Mouse (Mus musculus) hindbrain, embryonic 13.5 days (tissue): ENCODE results near the gene Tex9. TPM values are rescaled to one million over a fixed set of nuclear protein-coding genes. Genes with fewer than 3 reads are reported as not detected.

Source experiments
- ATAC-seq: fragments of 200-750 bp; cut with Nextera tagmentation; 2 replicates; pipeline ENCODE4 v1.8.0; 2017; ENCODE audit warnings: moderate TSS enrichment; ENCODE audit not compliant: low FRiP score
- H3K27ac ChIP-seq: fragments of 300-500 bp; sonication (generic); 2 replicates; pipeline ENCODE4 v1.5.1; 2015; ENCODE audit warnings: inconsistent platforms, mild to moderate bottlenecking, moderate library complexity
- H3K27me3 ChIP-seq: fragments of 300-500 bp; sonication (generic); 2 replicates; pipeline ENCODE4 v1.6.1; 2015; ENCODE audit warnings: mild to moderate bottlenecking, inconsistent platforms
- H3K36me3 ChIP-seq: fragments of 300-500 bp; sonication (generic); 2 replicates; pipeline ENCODE4 v1.6.1; 2015; ENCODE audit warnings: mild to moderate bottlenecking, inconsistent platforms
- H3K4me1 ChIP-seq: fragments of 300-500 bp; sonication (generic); replicated peaks from 2 replicates; pipeline ENCODE4 v1.6.1; 2015; ENCODE audit warnings: inconsistent platforms
- H3K4me2 ChIP-seq: fragments of 300-500 bp; sonication (generic); 2 replicates; pipeline ENCODE4 v1.6.1; 2015; ENCODE audit warnings: inconsistent platforms, mild to moderate bottlenecking, moderate library complexity
- H3K4me3 ChIP-seq: fragments of 300-500 bp; sonication (generic); 2 replicates; pipeline ENCODE4 v1.5.1; 2015; ENCODE audit warnings: mild to moderate bottlenecking, inconsistent platforms
- H3K9ac ChIP-seq: fragments of 300-500 bp; sonication (generic); 2 replicates; pipeline ENCODE4 v1.6.1; 2015; ENCODE audit warnings: mild to moderate bottlenecking, inconsistent platforms
- H3K9me3 ChIP-seq: fragments of 300-500 bp; sonication (generic); 2 replicates; pipeline ENCODE4 v1.6.1; 2016; ENCODE audit warnings: inconsistent platforms
- WGBS: fragments of 180-500 bp; shearing (Covaris S2); methylation state at CpG from one replicate; pipeline ENCODE4 v1.1.7; 2015; 5-methylcytosine and 5-hydroxymethylcytosine counted together
- polyA plus RNA-seq: library from polyadenylated mRNA; unstranded; fragments of >200 nt; fragmentation: Nextera tagmentation; extraction: Ambion mirVana; gene quantifications from 2 replicates; pipeline ENCODE4 v1.2.1, GENCODE M21; 2015

The Tex9 gene
- 38.9 and 43.2 TPM in 2 replicates for polyA plus RNA-seq

DNA sequence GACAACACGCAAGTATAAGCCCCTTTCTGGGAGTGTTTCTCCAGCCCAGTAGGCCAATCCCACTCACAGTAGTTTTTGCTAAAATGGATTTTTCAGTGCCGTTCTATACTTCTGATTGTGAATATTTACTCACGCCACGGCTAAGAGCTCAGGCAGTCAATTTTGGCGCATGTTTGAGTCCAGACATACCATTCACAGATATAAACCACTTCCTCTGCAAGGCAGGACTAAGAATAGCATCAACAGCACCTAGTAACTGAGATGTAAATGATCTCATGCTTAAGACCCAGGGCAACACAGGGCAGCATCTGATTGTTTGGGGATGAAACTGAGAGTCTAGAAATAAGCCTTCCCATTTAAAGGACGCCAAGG lies at the start of gene Tex9:
TSS of gene Tex9 (minus strand) at position 19 of the 372 bp plus-strand sequence.
- Histone ChIP-seq H3K4me2 (peak within 1 kb of the TSS; percentile 73), H3K27me3 (no peaks in the 10 kb centered on the region), H3K27ac (peak within 1 kb of the TSS; percentile 90), H3K9ac (peak within 1 kb of the TSS; percentile 80), H3K4me1 (peaks cover 11% of the 10 kb centered on the region), H3K9me3 (no peaks in the 10 kb centered on the region), H3K4me3 (peak within 1 kb of the TSS; percentile 70), H3K36me3 (no peaks in the 10 kb centered on the region; the same call in 1 of the 2 replicates)
- WGBS = 13% methylated on average over 6 of the region's 6 CpGs
- ATAC-seq = peak; percentile 61; the same call in 1 of the 2 replicates

- H3K27ac ChIP-seq = no peak overlapping the region
- H3K4me3 ChIP-seq = no peak overlapping the region
- H3K27me3 ChIP-seq = no peaks in the 10 kb centered on the region
- ATAC-seq = no peak
- peaks cover 3% of the 10 kb centered on the region for H3K36me3 ChIP-seq
- H3K4me1 ChIP-seq = peaks cover 8% of the 10 kb centered on the region
- H3K4me2 ChIP-seq = no peak overlapping the region
- 24% methylated on average over 1 of the region's 1 CpGs for WGBS
- no peak overlapping the region for H3K9ac ChIP-seq
- H3K9me3 ChIP-seq = no peaks in the 10 kb centered on the region
Observed at GRCm38 (mm10) chr9:72537086-72537485, 45.1 kb upstream of the Tex9 start.

GRCm38 (mm10) chr9:72535394-72535793 lies 43.4 kb upstream of the Tex9 start:
- Histone ChIP-seq H3K4me3 (no peak overlapping the region), H3K36me3 (peaks cover 2% of the 10 kb centered on the region), H3K27me3 (no peaks in the 10 kb centered on the region), H3K4me2 (peak overlapping the region; percentile 59), H3K9ac (no peak overlapping the region), H3K9me3 (no peaks in the 10 kb centered on the region), H3K4me1 (peaks cover 15% of the 10 kb centered on the region), H3K27ac (no peak overlapping the region)
- 79% methylated on average over 3 of the region's 3 CpGs for WGBS
- ATAC-seq = no peak

DNA sequence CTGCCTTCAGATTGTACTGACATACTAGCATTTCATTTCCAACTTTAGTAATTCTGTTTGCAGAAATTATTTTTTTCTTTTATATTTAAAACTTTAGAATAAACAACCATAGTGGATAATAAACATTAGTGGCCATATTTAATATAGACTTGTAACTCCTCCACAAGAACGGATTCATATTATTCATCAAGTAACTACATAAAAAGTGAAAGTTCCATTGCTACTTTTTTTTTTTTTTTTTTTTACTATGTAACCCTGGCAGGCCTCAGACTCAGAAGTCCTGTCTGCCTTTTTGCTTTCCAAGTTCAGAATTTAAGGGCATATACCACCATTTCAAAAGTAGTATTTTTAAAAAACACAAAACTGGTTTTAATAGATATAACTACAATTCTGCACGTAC lies 43.0 kb upstream of the Tex9 start:
- Histone ChIP-seq H3K4me3 (peak overlapping the region; percentile 23; the same call in 1 of the 2 replicates), H3K27ac (no peak overlapping the region), H3K4me1 (peaks cover 15% of the 10 kb centered on the region), H3K9me3 (no peaks in the 10 kb centered on the region), H3K4me2 (peak overlapping the region; percentile 59), H3K9ac (no peak overlapping the region), H3K27me3 (no peaks in the 10 kb centered on the region), H3K36me3 (no peaks in the 10 kb centered on the region)
- ATAC-seq = no peak
- WGBS = 94% methylated on average over 2 of the region's 2 CpGs

DNA sequence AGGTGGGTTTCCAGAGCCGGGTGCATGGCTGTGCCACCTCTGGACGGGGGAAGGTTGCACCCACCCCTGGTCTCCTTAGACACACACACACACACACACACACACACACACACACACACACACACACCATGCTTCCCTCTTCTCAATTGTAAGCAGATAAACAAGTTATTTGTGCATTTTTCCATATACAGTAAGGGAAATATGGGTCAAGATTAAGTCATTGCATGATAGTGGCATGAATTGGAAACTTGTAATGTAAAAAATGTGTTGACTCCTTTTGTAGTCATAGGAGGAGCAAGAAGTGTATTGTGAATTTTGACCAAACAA lies 41.0 kb upstream of the Tex9 start:
- H3K4me3 ChIP-seq = peak overlapping the region; percentile 90
- WGBS = 0% methylated on average over 2 of the region's 2 CpGs
- no peak; the same call in 1 of the 2 replicates for ATAC-seq
- peak overlapping the region; percentile 67 for H3K4me2 ChIP-seq
- H3K4me1 ChIP-seq = peaks cover 15% of the 10 kb centered on the region
- H3K27me3 ChIP-seq = no peaks in the 10 kb centered on the region
- H3K9me3 ChIP-seq = no peaks in the 10 kb centered on the region
- peak overlapping the region; percentile 95 for H3K9ac ChIP-seq
- H3K36me3 ChIP-seq = no peaks in the 10 kb centered on the region
- peak overlapping the region; percentile 100 for H3K27ac ChIP-seq

DNA sequence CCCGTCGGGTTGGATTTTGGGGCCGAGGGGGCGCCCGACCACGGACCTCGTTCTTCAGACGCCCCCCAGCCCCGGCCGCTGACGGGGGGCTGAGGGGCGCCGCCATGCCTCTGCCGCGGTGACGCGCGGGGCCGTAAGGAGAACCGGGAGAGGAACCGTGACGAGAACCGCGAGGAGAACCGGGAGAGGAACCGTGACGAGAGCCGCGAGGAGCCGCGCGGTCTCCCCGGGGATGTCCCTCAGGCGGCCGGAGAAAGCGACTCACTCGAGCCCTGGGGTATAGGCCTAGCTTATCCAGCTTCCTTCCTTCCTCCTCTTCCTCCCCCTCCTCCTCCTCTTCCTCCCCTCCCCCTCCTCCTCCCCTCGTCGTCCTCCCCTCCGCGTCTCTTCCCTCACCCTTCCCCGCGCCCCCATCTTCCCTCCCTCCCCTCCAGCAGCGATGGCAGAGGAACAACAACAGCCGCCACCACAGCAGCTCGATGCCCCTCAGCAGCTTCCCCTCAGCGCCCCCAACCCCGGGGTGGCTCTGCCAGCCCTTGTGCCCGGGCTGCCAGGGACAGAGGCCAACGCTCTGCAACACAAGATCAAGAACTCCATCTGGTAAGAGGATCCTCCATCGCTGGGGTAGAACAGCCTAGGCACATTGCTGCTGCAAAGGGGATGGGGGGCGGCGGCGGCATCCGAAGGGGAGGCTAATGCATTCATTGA lies 40.5 kb upstream of the Tex9 start:
- Histone ChIP-seq H3K4me3 (peak overlapping the region; percentile 90), H3K27ac (peak overlapping the region; percentile 100), H3K4me1 (peaks cover 15% of the 10 kb centered on the region), H3K36me3 (no peaks in the 10 kb centered on the region), H3K27me3 (no peaks in the 10 kb centered on the region), H3K4me2 (peak overlapping the region; percentile 67), H3K9ac (peak overlapping the region; percentile 95), H3K9me3 (no peaks in the 10 kb centered on the region)
- 1% methylated on average over 55 of the region's 55 CpGs for WGBS
- ATAC-seq = peak; percentile 64

GRCm38 (mm10) chr9:72531996-72532380 lies 40.0 kb upstream of the Tex9 start, which contains the start of gene Rfx7:
Gene Rfx7, plus strand, starts transcription at chr9:72532240.
- under 1% methylated on average over 50 of the region's 63 CpGs for WGBS

GRCm38 (mm10) chr9:72531291-72531995 lies 39.4 kb upstream of the Tex9 start:
- Histone ChIP-seq H3K4me1 (peaks cover 15% of the 10 kb centered on the region), H3K9ac (peak overlapping the region; percentile 95), H3K4me3 (peak overlapping the region; percentile 90), H3K4me2 (peak overlapping the region; percentile 67), H3K27ac (peak overlapping the region; percentile 100), H3K27me3 (no peaks in the 10 kb centered on the region), H3K9me3 (no peaks in the 10 kb centered on the region), H3K36me3 (no peaks in the 10 kb centered on the region)
- peak; percentile 92 for ATAC-seq
- 1% methylated on average over 35 of the region's 35 CpGs for WGBS

More at GRCm38 (mm10) chr9:72531996-72532380, 40.0 kb upstream of the Tex9 start, which contains the start of gene Rfx7:
- Histone ChIP-seq H3K4me3 (peak within 1 kb of the TSS; percentile 90), H3K4me1 (peaks cover 15% of the 10 kb centered on the region), H3K4me2 (peak within 1 kb of the TSS; percentile 67), H3K9ac (peak within 1 kb of the TSS; percentile 95), H3K27ac (peak within 1 kb of the TSS; percentile 100), H3K9me3 (no peaks in the 10 kb centered on the region), H3K27me3 (no peaks in the 10 kb centered on the region), H3K36me3 (no peaks in the 10 kb centered on the region)
- peak; percentile 92 for ATAC-seq

GRCm38 (mm10) chr9:72530824-72531223 lies 38.8 kb upstream of the Tex9 start:
- H3K27me3 ChIP-seq = no peaks in the 10 kb centered on the region
- WGBS = 35% methylated on average over 4 of the region's 4 CpGs
- H3K9ac ChIP-seq = peak overlapping the region; percentile 95
- H3K4me3 ChIP-seq = peak overlapping the region; percentile 90
- H3K4me2 ChIP-seq = peak overlapping the region; percentile 67
- no peaks in the 10 kb centered on the region for H3K9me3 ChIP-seq
- peak; percentile 19 for ATAC-seq
- peak overlapping the region; percentile 100 for H3K27ac ChIP-seq
- no peaks in the 10 kb centered on the region for H3K36me3 ChIP-seq
- peaks cover 15% of the 10 kb centered on the region for H3K4me1 ChIP-seq

- Histone ChIP-seq H3K27ac (no peak overlapping the region), H3K4me1 (peaks cover 13% of the 10 kb centered on the region), H3K36me3 (no peaks in the 10 kb centered on the region), H3K9me3 (no peaks in the 10 kb centered on the region), H3K9ac (no peak overlapping the region), H3K27me3 (no peaks in the 10 kb centered on the region), H3K4me3 (no peak overlapping the region), H3K4me2 (no peak overlapping the region)
- under 1% methylated on average over 12 of the region's 12 CpGs for WGBS
- no peak for ATAC-seq
Observed at GRCm38 (mm10) chr9:72530237-72530636, 38.2 kb upstream of the Tex9 start.

DNA sequence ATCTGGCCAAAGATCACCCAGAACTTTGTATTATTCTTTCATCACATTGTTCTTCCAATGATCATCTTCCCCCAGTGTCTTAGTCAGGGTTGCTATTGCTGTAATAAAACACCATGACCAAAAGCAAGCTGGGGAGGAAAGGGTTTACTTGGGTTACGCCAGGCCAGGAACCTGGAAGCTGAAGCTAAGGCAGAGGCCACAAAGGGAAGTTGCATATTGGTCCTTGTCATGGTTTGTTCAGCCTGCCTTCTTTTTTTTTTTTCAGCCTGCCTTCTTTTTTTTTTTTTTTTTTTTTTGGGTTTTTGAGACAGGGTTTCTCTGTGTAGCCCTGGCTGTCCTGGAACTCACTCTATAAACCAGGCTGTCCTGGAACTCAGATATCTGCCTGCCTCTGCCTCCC lies 34.1 kb upstream of the Tex9 start:
- Histone ChIP-seq H3K36me3 (no peaks in the 10 kb centered on the region), H3K9me3 (no peaks in the 10 kb centered on the region), H3K4me3 (no peak overlapping the region), H3K27ac (no peak overlapping the region), H3K27me3 (no peaks in the 10 kb centered on the region), H3K4me2 (no peak overlapping the region), H3K4me1 (peaks cover 5% of the 10 kb centered on the region), H3K9ac (no peak overlapping the region)
- 93% methylated on average over 1 of the region's 1 CpGs for WGBS
- ATAC-seq = no peak

GRCm38 (mm10) chr9:72520849-72521248 lies 28.8 kb upstream of the Tex9 start:
- Histone ChIP-seq H3K4me3 (no peak overlapping the region), H3K4me1 (no peaks in the 10 kb centered on the region), H3K4me2 (no peak overlapping the region), H3K9ac (no peak overlapping the region), H3K27ac (no peak overlapping the region), H3K9me3 (no peaks in the 10 kb centered on the region), H3K36me3 (no peaks in the 10 kb centered on the region), H3K27me3 (no peaks in the 10 kb centered on the region)
- no peak for ATAC-seq
